Mouse (Mus musculus) kidney, adult 2 months (tissue): ENCODE measurements around the gene Scg5. TPM values are rescaled to one million over a fixed set of nuclear protein-coding genes. Genes with fewer than 3 reads are reported as not detected.

Experiments used
- DNase-seq: peaks from one replicate; pipeline ENCODE4 v3.0.0; 2021
- H3K27ac ChIP-seq: fragments of 200-500 bp; 2 replicates; pipeline ENCODE4 v1.5.1; 2012; ENCODE audit warnings: low read depth, low read length, control low read depth, inconsistent platforms; ENCODE audit not compliant: insufficient read depth
- H3K27me3 ChIP-seq: fragments of 200-500 bp; replicated peaks from 2 replicates; pipeline ENCODE4 v1.6.1; 2012; ENCODE audit warnings: mild to moderate bottlenecking, moderate library complexity, low read length, inconsistent platforms; ENCODE audit not compliant: control insufficient read depth, insufficient read depth
- H3K36me3 ChIP-seq: fragments of 200-500 bp; 2 replicates; pipeline ENCODE4 v1.6.1; 2012; ENCODE audit warnings: mild to moderate bottlenecking, moderate library complexity, low read length, inconsistent platforms; ENCODE audit not compliant: control insufficient read depth, insufficient read depth
- H3K4me1 ChIP-seq: fragments of 200-500 bp; 2 replicates; pipeline ENCODE4 v1.6.1; 2011; ENCODE audit warnings: low read length; ENCODE audit not compliant: control insufficient read depth, insufficient read depth
- H3K4me3 ChIP-seq: fragments of 200-500 bp; 2 replicates; pipeline ENCODE4 v1.5.1; 2011; ENCODE audit warnings: mild to moderate bottlenecking, low read depth, low read length, control low read depth; ENCODE audit not compliant: insufficient read depth
- CTCF ChIP-seq: fragments of 200-500 bp; conservative IDR thresholded peaks from 2 replicates; pipeline ENCODE4 v1.5.1; 2011; ENCODE audit warnings: low read depth, mild to moderate bottlenecking, control low read depth, low read length, moderate library complexity, mixed read lengths; ENCODE audit not compliant: insufficient read depth, insufficient read length
- POLR2A ChIP-seq: fragments of 200-500 bp; IDR thresholded peaks from one replicate; pipeline ENCODE4 v1.6.1; 2011; ENCODE audit warnings: low read depth, low read length, control low read depth
- WGBS: fragments of 180-500 bp; shearing (Covaris S2); methylation state at CpG from one replicate; pipeline ENCODE4 v1.1.7; 2018; 5-methylcytosine and 5-hydroxymethylcytosine counted together
- polyA plus RNA-seq: library from polyadenylated mRNA; depleted of rRNA; stranded (reverse); fragments of >200 nt; gene quantifications from 2 replicates; pipeline ENCODE4 v1.2.3, GENCODE M21; 2012; rRNA removed

The Scg5 gene
- polyA plus RNA-seq, 1 experiment = 7.9 TPM

- Histone ChIP-seq H3K4me1 (no peaks in the 10 kb centered on the region), H3K36me3 (no peaks in the 10 kb centered on the region), H3K4me3 (no peak overlapping the region), H3K27ac (no peak overlapping the region), H3K27me3 (no peaks in the 10 kb centered on the region)
- no peak for TF ChIP-seq POLR2A
- TF ChIP-seq CTCF = no peak
- WGBS = 82% methylated on average over 12 of the region's 12 CpGs
- DNase-seq = no peak
These were observed 79.2 kb downstream of the Scg5 start for GRCm38 (mm10) chr2:113749721-113750120.

GRCm38 (mm10) chr2:113749309-113749708 is 79.6 kb downstream of the Scg5 start:
- no peak for TF ChIP-seq CTCF
- Histone ChIP-seq H3K4me1 (no peaks in the 10 kb centered on the region), H3K4me3 (no peak overlapping the region), H3K27ac (no peak overlapping the region), H3K36me3 (no peaks in the 10 kb centered on the region), H3K27me3 (no peaks in the 10 kb centered on the region)
- DNase-seq = no peak
- WGBS = 91% methylated on average over 9 of the region's 9 CpGs

- no peak overlapping the region for H3K27ac ChIP-seq
- no peaks in the 10 kb centered on the region for H3K36me3 ChIP-seq
- H3K27me3 ChIP-seq = no peaks in the 10 kb centered on the region
- H3K4me1 ChIP-seq = no peaks in the 10 kb centered on the region
- no peak overlapping the region for H3K4me3 ChIP-seq
- TF ChIP-seq CTCF (no peak), POLR2A (no peak)
- DNase-seq = no peak
- WGBS = 90% methylated on average over 3 of the region's 3 CpGs
These were observed 100.3 kb downstream of the Scg5 start for GRCm38 (mm10) chr2:113728581-113728980.

Other genes with a start within 250 kb of the Scg5 start
- gene Grem1, start 70.5 kb downstream of the Scg5 start, polyA plus RNA-seq = 0.04 and 0.38 TPM in 2 replicates
- 0.71 and 1.0 TPM in 2 replicates for gene Arhgap11a, start 19.5 kb upstream of the Scg5 start, polyA plus RNA-seq
- not detected in 2 replicates for gene Gjd2, start 184.5 kb upstream of the Scg5 start, polyA plus RNA-seq
- 4.1 and 4.5 TPM in 2 replicates for gene Actc1, start 224.4 kb upstream of the Scg5 start, polyA plus RNA-seq